Mouse (Mus musculus) hindbrain, embryonic 12.5 days (tissue): ENCODE results near the gene Srebf2. TPM values are rescaled to one million over a fixed set of nuclear protein-coding genes. Genes with fewer than 3 reads are reported as not detected.
A peak's percentile ranks its signal among the peaks of the same experiment; 100 is the strongest.

Experiments used
- ATAC-seq: fragments of 200-750 bp; cut with Nextera tagmentation; 2 replicates; pipeline ENCODE4 v1.8.0; 2017; ENCODE audit warnings: moderate TSS enrichment; ENCODE audit not compliant: low FRiP score
- H3K27ac ChIP-seq: fragments of 300-500 bp; sonication (generic); 2 replicates; pipeline ENCODE4 v1.5.1; 2016; ENCODE audit warnings: mild to moderate bottlenecking
- H3K27me3 ChIP-seq: fragments of 300-500 bp; sonication (generic); 2 replicates; pipeline ENCODE4 v1.6.1; 2016; ENCODE audit warnings: mild to moderate bottlenecking
- H3K36me3 ChIP-seq: fragments of 300-500 bp; sonication (generic); 2 replicates; pipeline ENCODE4 v1.6.1; 2016; ENCODE audit warnings: mild to moderate bottlenecking
- H3K4me1 ChIP-seq: fragments of 300-500 bp; sonication (generic); 2 replicates; pipeline ENCODE4 v1.6.1; 2016
- H3K4me2 ChIP-seq: fragments of 300-500 bp; sonication (generic); replicated peaks from 2 replicates; pipeline ENCODE4 v1.6.1; 2016; ENCODE audit warnings: mild to moderate bottlenecking
- H3K4me3 ChIP-seq: fragments of 300-500 bp; sonication (generic); 2 replicates; pipeline ENCODE4 v1.5.1; 2016; ENCODE audit warnings: mild to moderate bottlenecking
- H3K9ac ChIP-seq: fragments of 300-500 bp; sonication (generic); 2 replicates; pipeline ENCODE4 v1.6.1; 2016; ENCODE audit warnings: mild to moderate bottlenecking, moderate library complexity
- H3K9me3 ChIP-seq: fragments of 300-500 bp; sonication (generic); replicated peaks from 2 replicates; pipeline ENCODE4 v1.6.1; 2016; ENCODE audit warnings: mild to moderate bottlenecking
- WGBS: fragments of 180-500 bp; shearing (Covaris S2); methylation state at CpG from one replicate; pipeline ENCODE4 v1.1.7; 2016; 5-methylcytosine and 5-hydroxymethylcytosine counted together
- polyA plus RNA-seq: library from polyadenylated mRNA; unstranded; fragments of >200 nt; fragmentation: Nextera tagmentation; extraction: Ambion mirVana; gene quantifications from 2 replicates; pipeline ENCODE4 v1.2.1, GENCODE M21; 2016

Gene Srebf2
- polyA plus RNA-seq, 1 experiment from 2014 or later, result 230 TPM

- no peak overlapping the region for H3K9ac ChIP-seq
- 90% methylated on average over 5 of the region's 5 CpGs for WGBS
These were observed 2.8 kb upstream of the Srebf2 start for GRCm38 (mm10) chr15:82144157-82144556.

GRCm38 (mm10) chr15:82145408-82145807 is 1.6 kb upstream of the Srebf2 start:
- H3K36me3 ChIP-seq, result peaks cover 11% of the 10 kb centered on the region; the same call in 1 of the 2 replicates
- H3K27me3 ChIP-seq, result no peaks in the 10 kb centered on the region
- H3K4me3 ChIP-seq, result no peak overlapping the region
- H3K4me2 ChIP-seq, result no peak overlapping the region
- H3K9ac ChIP-seq, result no peak overlapping the region
- no peak for ATAC-seq
- H3K4me1 ChIP-seq, result peaks cover 29% of the 10 kb centered on the region
- WGBS, result 60% methylated on average over 2 of the region's 2 CpGs
- no peaks in the 10 kb centered on the region for H3K9me3 ChIP-seq
- H3K27ac ChIP-seq, result peak overlapping the region; percentile 99

More at GRCm38 (mm10) chr15:82144157-82144556, 2.8 kb upstream of the Srebf2 start:
- no peaks in the 10 kb centered on the region for H3K9me3 ChIP-seq
- H3K4me1 ChIP-seq, result peaks cover 24% of the 10 kb centered on the region
- no peak overlapping the region for H3K4me2 ChIP-seq
- H3K4me3 ChIP-seq, result no peak overlapping the region
- ATAC-seq, result no peak
- no peaks in the 10 kb centered on the region for H3K27me3 ChIP-seq
- H3K36me3 ChIP-seq, result peaks cover 9% of the 10 kb centered on the region; the same call in 1 of the 2 replicates
- H3K27ac ChIP-seq, result peak overlapping the region; percentile 58

- no peaks in the 10 kb centered on the region for H3K27me3 ChIP-seq
- H3K36me3 ChIP-seq, result peaks cover 11% of the 10 kb centered on the region; the same call in 1 of the 2 replicates
- ATAC-seq, result no peak
- H3K4me1 ChIP-seq, result peaks cover 31% of the 10 kb centered on the region
- no peaks in the 10 kb centered on the region for H3K9me3 ChIP-seq
- H3K27ac ChIP-seq, result peak overlapping the region; percentile 99
- peak overlapping the region; percentile 92 for H3K4me3 ChIP-seq
- H3K4me2 ChIP-seq, result peak overlapping the region; percentile 47
- 22% methylated on average over 11 of the region's 11 CpGs for WGBS
- peak overlapping the region; percentile 44; the same call in 1 of the 2 replicates for H3K9ac ChIP-seq
These were observed 871 bp upstream of the Srebf2 start for GRCm38 (mm10) chr15:82145851-82146769.

DNA sequence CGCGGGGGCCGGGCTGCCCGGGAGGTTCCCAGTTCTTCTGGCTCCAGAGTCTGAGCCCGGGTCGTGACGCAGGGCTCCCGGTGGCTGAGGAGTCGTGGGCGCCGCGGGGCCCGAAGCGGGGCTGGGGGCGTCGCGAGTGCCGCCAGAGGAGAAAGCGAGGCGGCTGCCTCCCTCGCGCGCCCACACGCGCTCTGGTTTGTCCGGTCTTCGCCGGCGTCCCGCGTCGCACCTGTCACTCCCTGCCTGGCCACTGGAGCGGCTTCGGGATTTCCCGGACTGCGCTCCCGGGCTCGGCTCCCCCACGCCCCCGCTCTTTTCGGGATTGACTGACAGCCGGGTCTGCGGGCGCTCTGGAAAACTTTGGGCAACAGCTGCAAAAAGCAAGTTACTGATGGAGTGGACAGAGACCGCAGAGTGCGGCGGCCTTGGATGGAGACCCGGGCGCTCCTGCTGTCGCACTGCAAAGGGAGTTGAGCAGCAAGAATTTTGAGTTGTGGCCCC is 680 bp downstream of the Srebf2 start:
- peaks cover 34% of the 10 kb centered on the region for H3K4me1 ChIP-seq
- ATAC-seq, result peak; percentile 12
- WGBS, result under 1% methylated on average over 50 of the region's 50 CpGs

DNA sequence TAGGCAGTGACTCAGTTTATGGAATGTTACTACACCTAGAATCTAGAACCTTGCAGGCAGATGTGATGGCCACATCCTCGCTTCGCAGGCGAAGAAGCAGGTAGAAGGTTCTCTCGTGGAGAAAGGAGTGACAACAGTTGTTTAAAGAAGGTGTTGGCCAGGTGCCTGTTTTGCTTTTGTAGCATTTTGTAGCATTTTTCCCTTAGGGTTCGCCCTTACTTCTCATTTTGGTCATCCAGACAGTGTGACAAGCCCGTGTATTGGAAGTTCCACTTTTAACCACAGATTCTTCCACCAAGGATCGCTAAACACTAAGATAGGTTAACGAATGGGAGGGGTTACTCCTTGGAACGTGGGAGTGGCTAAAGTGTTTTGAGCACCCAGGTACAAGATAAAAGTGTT is 1.5 kb downstream of the Srebf2 start:
- Histone ChIP-seq H3K4me2 (peak overlapping the region; percentile 87), H3K27ac (peak overlapping the region; percentile 99), H3K9ac (peak overlapping the region; percentile 93), H3K4me1 (peaks cover 35% of the 10 kb centered on the region), H3K4me3 (peak overlapping the region; percentile 92), H3K27me3 (no peaks in the 10 kb centered on the region), H3K9me3 (no peaks in the 10 kb centered on the region), H3K36me3 (0 out of 2 replicates have a peak, but pooled peaks cover 5% of the 10 kb centered on the region)
- WGBS, result 27% methylated on average over 9 of the region's 9 CpGs
- no peak for ATAC-seq

More for the DNA sequence above, 680 bp downstream of the Srebf2 start:
- peak overlapping the region; percentile 87 for H3K4me2 ChIP-seq
- no peaks in the 10 kb centered on the region for H3K27me3 ChIP-seq
- H3K27ac ChIP-seq, result peak overlapping the region; percentile 99
- peak overlapping the region; percentile 92 for H3K4me3 ChIP-seq
- H3K9ac ChIP-seq, result peak overlapping the region; percentile 93
- no peaks in the 10 kb centered on the region for H3K9me3 ChIP-seq
- H3K36me3 ChIP-seq, result 0 out of 2 replicates have a peak, but pooled peaks cover 5% of the 10 kb centered on the region

GRCm38 (mm10) chr15:82150042-82150441 is 3.1 kb downstream of the Srebf2 start:
- no peaks in the 10 kb centered on the region for H3K27me3 ChIP-seq
- H3K36me3 ChIP-seq, result peaks cover 9% of the 10 kb centered on the region; the same call in 1 of the 2 replicates
- H3K9me3 ChIP-seq, result no peaks in the 10 kb centered on the region
- no peak for ATAC-seq
- no peak overlapping the region for H3K4me2 ChIP-seq
- peaks cover 38% of the 10 kb centered on the region for H3K4me1 ChIP-seq
- no peak overlapping the region for H3K9ac ChIP-seq
- no peak overlapping the region for H3K4me3 ChIP-seq
- no peak overlapping the region for H3K27ac ChIP-seq

DNA sequence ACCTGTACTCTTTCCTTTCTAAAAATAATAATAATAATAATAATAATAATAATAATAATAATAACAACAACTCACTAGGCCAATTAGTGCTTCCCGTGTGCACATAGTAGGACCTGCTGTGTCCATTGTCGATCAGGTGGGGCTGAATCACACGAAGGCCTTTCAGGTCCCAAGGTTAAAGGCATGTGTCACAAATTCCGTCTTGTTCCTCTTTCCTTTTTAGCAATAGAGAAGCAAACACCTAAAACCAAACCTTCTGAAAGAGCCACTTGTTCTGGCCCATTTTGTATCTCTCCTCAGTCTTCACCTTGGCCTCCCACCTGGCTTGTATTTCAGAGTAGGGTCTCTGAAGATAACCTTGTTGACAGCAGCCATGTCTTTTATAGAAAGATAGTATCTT is 4.2 kb downstream of the Srebf2 start:
- 96% methylated on average over 4 of the region's 4 CpGs for WGBS
- no peak overlapping the region for H3K27ac ChIP-seq
- H3K4me2 ChIP-seq, result no peak overlapping the region
- H3K27me3 ChIP-seq, result no peaks in the 10 kb centered on the region
- H3K36me3 ChIP-seq, result peaks cover 10% of the 10 kb centered on the region; the same call in 1 of the 2 replicates
- peaks cover 27% of the 10 kb centered on the region for H3K4me1 ChIP-seq
- no peak for ATAC-seq
- no peaks in the 10 kb centered on the region for H3K9me3 ChIP-seq
- H3K4me3 ChIP-seq, result no peak overlapping the region
- H3K9ac ChIP-seq, result no peak overlapping the region

- no peak for ATAC-seq
- H3K4me2 ChIP-seq, result no peak overlapping the region
- H3K4me3 ChIP-seq, result no peak overlapping the region
- no peak overlapping the region for H3K27ac ChIP-seq
- peaks cover 14% of the 10 kb centered on the region; the same call in 1 of the 2 replicates for H3K36me3 ChIP-seq
- no peaks in the 10 kb centered on the region for H3K9me3 ChIP-seq
- peaks cover 27% of the 10 kb centered on the region for H3K4me1 ChIP-seq
- no peaks in the 10 kb centered on the region for H3K27me3 ChIP-seq
- no peak overlapping the region for H3K9ac ChIP-seq
- WGBS, result 88% methylated on average over 12 of the region's 12 CpGs
These were observed 5.0 kb downstream of the Srebf2 start for GRCm38 (mm10) chr15:82152022-82152421.

DNA sequence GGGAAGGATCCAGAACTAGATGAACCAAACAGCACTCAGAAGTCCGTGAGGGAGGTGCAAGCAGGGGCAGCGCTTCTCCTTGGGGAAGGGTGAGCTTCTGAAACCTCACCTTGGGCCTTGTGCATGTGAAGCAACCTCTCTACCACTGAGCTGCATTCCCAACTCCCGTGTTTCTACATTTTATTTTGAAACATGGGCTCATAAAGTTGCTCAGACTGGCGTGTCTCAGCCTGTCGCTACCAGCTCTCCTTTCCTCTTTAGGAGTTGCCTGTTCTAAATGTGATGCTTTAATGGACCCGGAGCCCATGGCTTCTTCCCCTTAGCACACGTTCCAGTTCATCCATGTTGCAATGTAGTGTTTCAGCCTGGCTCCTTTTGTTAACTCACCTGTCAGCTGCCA is 5.5 kb downstream of the Srebf2 start:
- H3K9me3 ChIP-seq, result no peaks in the 10 kb centered on the region
- H3K27me3 ChIP-seq, result no peaks in the 10 kb centered on the region
- ATAC-seq, result no peak
- no peak overlapping the region for H3K4me3 ChIP-seq
- H3K4me1 ChIP-seq, result peaks cover 30% of the 10 kb centered on the region
- H3K27ac ChIP-seq, result no peak overlapping the region
- peaks cover 16% of the 10 kb centered on the region; the same call in 1 of the 2 replicates for H3K36me3 ChIP-seq
- WGBS, result 88% methylated on average over 7 of the region's 7 CpGs
- no peak overlapping the region for H3K9ac ChIP-seq
- H3K4me2 ChIP-seq, result no peak overlapping the region

GRCm38 (mm10) chr15:82156298-82156697 is 9.3 kb downstream of the Srebf2 start:
- H3K4me1 ChIP-seq, result peaks cover 45% of the 10 kb centered on the region
- no peaks in the 10 kb centered on the region for H3K27me3 ChIP-seq
- H3K9me3 ChIP-seq, result no peaks in the 10 kb centered on the region
- no peak overlapping the region for H3K4me3 ChIP-seq
- H3K27ac ChIP-seq, result no peak overlapping the region
- WGBS, result 93% methylated on average over 6 of the region's 6 CpGs
- peaks cover 12% of the 10 kb centered on the region; the same call in 1 of the 2 replicates for H3K36me3 ChIP-seq
- no peak overlapping the region for H3K4me2 ChIP-seq
- H3K9ac ChIP-seq, result no peak overlapping the region
- no peak for ATAC-seq

- Histone ChIP-seq H3K36me3 (peaks cover 12% of the 10 kb centered on the region; the same call in 1 of the 2 replicates), H3K27ac (no peak overlapping the region), H3K4me1 (peaks cover 45% of the 10 kb centered on the region), H3K4me3 (no peak overlapping the region), H3K4me2 (no peak overlapping the region), H3K27me3 (no peaks in the 10 kb centered on the region), H3K9me3 (no peaks in the 10 kb centered on the region), H3K9ac (no peak overlapping the region)
- WGBS, result 71% methylated on average over 10 of the region's 10 CpGs
- no peak for ATAC-seq
These were observed 9.9 kb downstream of the Srebf2 start for GRCm38 (mm10) chr15:82156902-82157301.

DNA sequence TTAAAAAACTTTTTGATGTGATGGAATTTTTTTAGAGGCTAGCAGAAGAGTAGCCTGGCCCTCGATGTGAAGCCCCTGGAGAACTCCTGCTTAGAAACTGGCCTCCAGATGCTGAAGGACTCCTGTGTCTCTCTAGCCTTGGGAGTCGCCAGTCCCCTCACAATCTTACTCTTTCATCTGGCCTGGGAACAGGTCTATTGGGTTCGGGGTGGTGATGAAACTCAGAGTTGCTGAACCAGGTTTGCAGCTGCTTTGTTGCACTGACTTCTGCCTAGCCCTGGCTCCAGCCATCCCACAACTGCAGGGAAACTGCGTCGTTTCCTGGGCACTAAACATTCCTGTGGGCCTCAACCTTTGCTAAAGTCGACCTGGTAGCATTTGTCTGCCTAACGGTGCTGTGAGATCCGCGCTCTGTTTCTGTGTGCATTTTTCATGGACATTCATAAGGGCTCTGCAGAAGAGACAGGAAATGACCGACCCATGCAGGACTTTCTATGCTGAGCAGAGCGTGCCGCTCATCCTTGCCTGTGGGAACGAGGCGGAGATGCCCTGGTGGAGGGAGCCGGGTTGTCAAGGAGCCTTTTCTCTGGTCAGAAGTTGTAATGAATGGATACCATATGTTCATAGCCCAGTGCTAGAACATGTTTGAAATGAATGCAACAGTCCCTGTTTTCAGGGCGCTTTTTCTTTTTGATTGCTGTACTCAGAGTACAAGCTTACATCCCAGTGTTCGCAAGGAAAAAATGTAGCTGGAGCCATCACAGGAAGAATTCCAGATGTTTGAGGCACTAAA is 11.5 kb downstream of the Srebf2 start:
- Histone ChIP-seq H3K9me3 (no peaks in the 10 kb centered on the region), H3K27ac (peak overlapping the region; percentile 35), H3K9ac (no peak overlapping the region), H3K4me1 (peaks cover 42% of the 10 kb centered on the region), H3K36me3 (peaks cover 12% of the 10 kb centered on the region; the same call in 1 of the 2 replicates), H3K4me3 (no peak overlapping the region), H3K4me2 (no peak overlapping the region), H3K27me3 (no peaks in the 10 kb centered on the region)
- 62% methylated on average over 17 of the region's 17 CpGs for WGBS
- no peak for ATAC-seq
